Mouse (Mus musculus) kidney, postnatal 0 days (tissue): ENCODE results near the gene Rbfox2. TPM values are rescaled to one million over a fixed set of nuclear protein-coding genes. Genes with fewer than 3 reads are reported as not detected.

ENCODE experiments used
- ATAC-seq: fragments of 200-750 bp; cut with Nextera tagmentation; replicated peaks from 2 replicates; pipeline ENCODE4 v1.8.0; 2017; ENCODE audit warnings: low read depth, moderate number of reproducible peaks, moderate TSS enrichment, moderate library complexity; ENCODE audit not compliant: low FRiP score
- DNase-seq: peaks from one replicate; pipeline ENCODE4 v3.0.0-alpha.2; 2016; ENCODE audit warnings: low spot score
- H3K27ac ChIP-seq: fragments of 300-500 bp; sonication (generic); 2 replicates; pipeline ENCODE4 v1.5.1; 2014; ENCODE audit warnings: mild to moderate bottlenecking
- H3K27me3 ChIP-seq: fragments of 300-500 bp; sonication (generic); 2 replicates; pipeline ENCODE4 v1.6.1; 2014; ENCODE audit warnings: low read length, mixed read lengths; ENCODE audit not compliant: insufficient read depth
- H3K36me3 ChIP-seq: fragments of 300-500 bp; sonication (generic); 2 replicates; pipeline ENCODE4 v1.6.1; 2014; ENCODE audit warnings: low read length, mixed read lengths; ENCODE audit not compliant: insufficient read depth
- H3K4me1 ChIP-seq: fragments of 300-500 bp; sonication (generic); replicated peaks from 2 replicates; pipeline ENCODE4 v1.6.1; 2014; ENCODE audit warnings: antibody characterized with exemption, low read length, mixed read lengths; ENCODE audit not compliant: insufficient read depth
- H3K4me2 ChIP-seq: fragments of 300-500 bp; sonication (generic); 2 replicates; pipeline ENCODE4 v1.6.1; 2014; ENCODE audit warnings: mild to moderate bottlenecking, low read length, moderate library complexity, mixed read lengths
- H3K4me3 ChIP-seq: fragments of 300-500 bp; sonication (generic); replicated peaks from 2 replicates; pipeline ENCODE4 v1.5.1; 2014; ENCODE audit warnings: low read depth, low read length
- H3K9ac ChIP-seq: fragments of 300-500 bp; sonication (generic); 2 replicates; pipeline ENCODE4 v1.6.1; 2014; ENCODE audit warnings: low read depth, low read length
- H3K9me3 ChIP-seq: fragments of 300-500 bp; sonication (generic); replicated peaks from 2 replicates; pipeline ENCODE4 v1.6.1; 2016; ENCODE audit warnings: low read length, inconsistent platforms, mixed read lengths
- CTCF ChIP-seq: IDR thresholded peaks from 2 replicates; pipeline ENCODE4 v1.5.1; 2016; ENCODE audit warnings: antibody characterized with exemption, low read depth, mild to moderate bottlenecking, moderate library complexity
- WGBS: fragments of 180-500 bp; shearing (Covaris S2); extraction: QIAGEN DNeasy Blood & Tissue Kit; methylation state at CpG from one replicate; pipeline ENCODE4 v1.1.7; 2014; 5-methylcytosine and 5-hydroxymethylcytosine counted together
- polyA plus RNA-seq: library from polyadenylated mRNA; unstranded; fragments of >200 nt; fragmentation: Nextera tagmentation; extraction: Ambion mirVana; gene quantifications from 2 replicates; pipeline ENCODE4 v1.2.1, GENCODE M21; 2015

Rbfox2 gene
- polyA plus RNA-seq, 1 experiment from 2014 or later, result 22.7 TPM

DNA sequence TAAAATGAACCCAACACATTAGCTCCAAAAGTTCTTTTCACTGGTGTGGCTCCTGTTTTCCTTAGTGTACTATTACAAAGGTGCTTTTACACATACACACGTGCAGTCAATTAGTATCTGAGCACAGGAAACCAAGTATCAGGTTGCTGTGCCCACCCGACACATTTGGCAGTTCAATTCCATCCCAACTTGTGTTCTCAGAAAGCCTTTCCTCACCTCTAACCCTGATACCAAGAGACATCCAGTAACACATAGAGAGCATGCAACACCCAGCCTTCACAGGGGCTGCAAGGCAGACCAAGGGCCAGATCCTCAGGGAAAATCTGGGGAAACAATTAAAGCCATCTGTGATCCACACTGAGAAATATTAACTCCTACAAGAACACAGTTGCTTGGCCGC is 8.2 kb downstream of the Rbfox2 start:
- H3K4me1 ChIP-seq, result peaks cover 8% of the 10 kb centered on the region; the same call in 1 of the 2 replicates
- WGBS, result 40% methylated on average over 3 of the region's 3 CpGs
- no peak for DNase-seq

DNA sequence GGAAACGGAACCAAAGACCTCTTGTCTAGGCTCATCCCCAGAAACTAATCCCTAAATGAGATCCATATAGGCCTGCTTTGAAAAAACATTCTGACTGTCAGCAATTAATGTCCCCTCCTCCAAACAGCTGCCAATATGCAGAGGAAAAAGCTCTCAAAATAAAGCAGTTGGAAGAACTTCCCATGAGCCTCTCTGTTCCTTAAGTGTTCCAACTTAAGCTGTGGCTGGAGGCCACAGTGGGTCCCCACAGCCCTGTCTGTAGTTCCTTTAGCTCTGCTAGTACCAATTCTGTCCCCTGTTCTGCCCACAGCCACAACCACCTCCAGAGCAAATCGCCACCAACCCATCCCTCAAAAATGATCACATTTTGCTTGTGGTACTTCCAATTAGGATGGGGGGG is 10.2 kb downstream of the Rbfox2 start:
- Histone ChIP-seq H3K27ac (no peak overlapping the region), H3K36me3 (no peaks in the 10 kb centered on the region), H3K4me1 (peaks cover 11% of the 10 kb centered on the region; the same call in 1 of the 2 replicates), H3K4me3 (no peak overlapping the region), H3K9me3 (no peaks in the 10 kb centered on the region), H3K4me2 (no peak overlapping the region), H3K27me3 (no peaks in the 10 kb centered on the region), H3K9ac (no peak overlapping the region)
- WGBS, result 83% methylated on average over 2 of the region's 2 CpGs
- no peak for DNase-seq
- no peak for TF ChIP-seq CTCF
- ATAC-seq, result no peak

More for the DNA sequence above, 8.2 kb downstream of the Rbfox2 start:
- H3K27me3 ChIP-seq, result no peaks in the 10 kb centered on the region
- H3K4me3 ChIP-seq, result no peak overlapping the region
- no peak overlapping the region for H3K9ac ChIP-seq
- no peak for TF ChIP-seq CTCF
- ATAC-seq, result no peak
- H3K9me3 ChIP-seq, result no peaks in the 10 kb centered on the region
- H3K36me3 ChIP-seq, result no peaks in the 10 kb centered on the region
- no peak overlapping the region for H3K4me2 ChIP-seq
- H3K27ac ChIP-seq, result no peak overlapping the region

DNA sequence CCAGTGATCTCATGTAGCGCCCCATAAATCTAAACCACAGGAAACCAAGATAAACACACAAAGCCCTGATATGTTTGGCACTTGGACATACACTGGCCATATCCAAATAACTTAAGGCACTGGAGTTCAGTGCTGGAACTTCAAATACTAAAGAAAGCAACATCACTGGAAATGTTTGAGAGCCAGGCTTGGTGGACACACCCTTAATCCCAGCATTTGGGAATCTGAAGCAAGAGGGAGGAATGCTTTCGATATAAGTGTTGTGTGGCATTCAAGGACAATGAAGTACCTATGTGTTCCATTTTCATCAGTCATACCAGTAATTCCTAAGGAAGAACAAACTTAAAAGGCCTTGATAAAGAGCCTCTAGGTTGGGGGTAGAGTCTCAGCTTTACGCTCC is 13.3 kb downstream of the Rbfox2 start:
- Histone ChIP-seq H3K9ac (no peak overlapping the region), H3K9me3 (no peaks in the 10 kb centered on the region), H3K4me1 (peaks cover 6% of the 10 kb centered on the region; the same call in 1 of the 2 replicates), H3K4me3 (no peak overlapping the region), H3K27me3 (no peaks in the 10 kb centered on the region), H3K4me2 (no peak overlapping the region), H3K36me3 (no peaks in the 10 kb centered on the region), H3K27ac (no peak overlapping the region)
- no peak for ATAC-seq
- TF ChIP-seq CTCF, result no peak
- 89% methylated on average over 3 of the region's 3 CpGs for WGBS
- DNase-seq, result no peak

DNA sequence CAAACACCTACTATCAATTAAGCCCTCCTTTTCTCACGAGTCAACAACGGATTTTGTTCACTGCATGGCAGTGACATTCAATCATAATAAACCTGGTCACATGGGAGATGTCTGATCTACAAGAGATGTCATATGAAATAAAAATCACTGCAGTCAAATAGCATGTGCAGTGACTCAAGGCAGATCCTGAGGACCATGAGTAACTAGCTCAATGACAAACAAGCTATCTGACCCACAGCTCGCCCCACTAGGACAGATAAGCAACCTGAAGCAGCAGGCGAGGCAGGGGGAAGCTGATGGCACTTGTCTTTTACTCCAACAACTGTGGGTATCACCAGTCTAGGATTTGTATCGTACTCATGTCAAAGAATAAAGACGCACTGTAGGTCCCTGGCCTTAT is 14.4 kb downstream of the Rbfox2 start:
- ATAC-seq, result no peak
- Histone ChIP-seq H3K9me3 (no peaks in the 10 kb centered on the region), H3K36me3 (no peaks in the 10 kb centered on the region), H3K4me2 (no peak overlapping the region), H3K9ac (no peak overlapping the region), H3K4me3 (no peak overlapping the region), H3K27ac (no peak overlapping the region), H3K4me1 (peaks cover 6% of the 10 kb centered on the region; the same call in 1 of the 2 replicates), H3K27me3 (no peaks in the 10 kb centered on the region)
- 60% methylated on average over 6 of the region's 6 CpGs for WGBS
- DNase-seq, result no peak
- TF ChIP-seq CTCF, result no peak

DNA sequence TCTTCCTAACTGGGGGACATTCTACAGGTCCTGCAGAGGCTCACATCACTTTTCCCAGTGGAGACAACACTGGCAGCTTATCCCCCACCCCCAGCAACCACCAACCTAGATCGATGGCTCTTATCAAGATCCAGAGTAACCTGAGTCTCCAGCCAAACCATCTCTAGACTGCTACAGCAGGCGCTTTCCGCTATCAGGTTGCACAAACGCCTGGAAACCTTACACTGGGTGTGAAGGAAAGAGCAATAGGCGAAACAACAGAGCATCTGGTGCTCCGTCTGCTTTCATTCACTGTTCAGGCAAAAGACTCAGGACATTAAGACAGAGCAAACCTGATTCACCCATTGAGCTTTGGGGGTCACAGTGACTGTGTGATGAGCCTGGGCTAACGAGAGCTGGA is 15.3 kb downstream of the Rbfox2 start:
- Histone ChIP-seq H3K4me1 (peaks cover 3% of the 10 kb centered on the region; the same call in 1 of the 2 replicates), H3K27ac (no peak overlapping the region), H3K36me3 (no peaks in the 10 kb centered on the region), H3K9me3 (no peaks in the 10 kb centered on the region), H3K4me2 (no peak overlapping the region), H3K9ac (0 out of 2 replicates have a peak overlapping the region, but pooled peaks have one; percentile 5), H3K4me3 (no peak overlapping the region), H3K27me3 (no peaks in the 10 kb centered on the region)
- no peak for TF ChIP-seq CTCF
- ATAC-seq, result no peak
- 35% methylated on average over 7 of the region's 7 CpGs for WGBS
- DNase-seq, result peak; percentile 36

DNA sequence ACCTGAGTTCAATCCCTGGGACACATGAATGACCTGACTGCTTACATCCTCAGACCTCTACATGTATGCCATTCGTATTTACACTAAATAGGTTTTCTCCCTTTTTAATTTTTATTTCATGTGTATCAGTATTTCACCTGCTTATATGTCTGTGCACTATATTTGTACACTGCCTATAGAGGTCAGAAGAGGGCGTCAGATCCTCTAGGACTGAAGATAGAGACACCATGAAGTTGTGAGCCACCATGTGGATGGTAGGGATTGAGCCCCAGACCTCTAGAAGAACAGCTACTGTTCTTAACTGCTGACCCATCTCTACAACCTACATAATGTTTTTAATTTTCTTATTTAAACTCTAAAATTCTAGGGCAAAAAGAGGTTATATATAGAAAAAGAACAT is 16.5 kb downstream of the Rbfox2 start:
- Histone ChIP-seq H3K27ac (no peak overlapping the region), H3K9me3 (no peaks in the 10 kb centered on the region), H3K9ac (no peak overlapping the region), H3K4me2 (no peak overlapping the region), H3K4me3 (no peak overlapping the region), H3K36me3 (no peaks in the 10 kb centered on the region), H3K27me3 (no peaks in the 10 kb centered on the region), H3K4me1 (peaks cover 3% of the 10 kb centered on the region; the same call in 1 of the 2 replicates)
- ATAC-seq, result no peak
- DNase-seq, result no peak
- WGBS, result 81% methylated on average over 2 of the region's 2 CpGs
- 0 out of 2 replicates have a peak, but pooled peaks have one; percentile 17 for TF ChIP-seq CTCF

DNA sequence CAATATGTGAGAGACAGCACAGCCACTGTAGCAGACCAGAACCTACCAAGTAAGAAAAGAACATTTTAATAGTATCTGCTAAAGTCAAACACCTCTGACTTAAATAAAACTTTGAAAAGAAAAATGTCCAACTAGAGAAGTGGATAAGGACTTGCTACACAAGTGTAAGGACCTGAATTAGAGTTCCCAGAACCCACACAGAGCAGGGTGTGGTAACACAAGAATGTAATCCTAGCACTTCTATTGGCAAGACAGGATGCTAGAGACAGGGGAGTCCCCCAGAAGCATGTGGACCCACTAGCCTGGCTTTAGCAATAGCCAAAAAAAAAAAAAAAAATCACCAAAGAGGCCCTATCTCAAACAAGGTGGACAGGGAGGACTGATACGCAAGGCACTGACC is 26.7 kb downstream of the Rbfox2 start:
- H3K4me1 ChIP-seq, result peaks cover 9% of the 10 kb centered on the region
- ATAC-seq, result no peak
- no peaks in the 10 kb centered on the region for H3K36me3 ChIP-seq
- no peak overlapping the region; the same call in 1 of the 2 replicates for H3K27ac ChIP-seq
- WGBS, result 96% methylated on average over 1 of the region's 1 CpGs
- no peaks in the 10 kb centered on the region for H3K9me3 ChIP-seq
- no peak overlapping the region for H3K4me2 ChIP-seq
- TF ChIP-seq CTCF, result no peak
- no peak for DNase-seq
- H3K9ac ChIP-seq, result no peak overlapping the region
- no peak overlapping the region for H3K4me3 ChIP-seq
- H3K27me3 ChIP-seq, result no peaks in the 10 kb centered on the region
